Mouse (Mus musculus) intestine, embryonic 16.5 days (tissue): ENCODE measurements at regions not wholly inside any gene's neighbourhood (a gene's known extent, or its start where the extent isn't known, plus 50 kb on each side); places are given as distances from the start of the nearest gene placed in this dataset.
"Not testable (repeated sequence)": the region's sequence is repeated elsewhere in the genome, so short reads cannot be mapped to it uniquely, and the experiment has no call there.

Experiments used
- ATAC-seq: fragments of 200-750 bp; cut with Nextera tagmentation; 2 replicates; pipeline ENCODE4 v1.8.0; 2017; ENCODE audit warnings: moderate TSS enrichment, moderate library complexity
- H3K27ac ChIP-seq: fragments of 300-500 bp; sonication (generic); 2 replicates; pipeline ENCODE4 v1.5.1; 2014; ENCODE audit warnings: mild to moderate bottlenecking, low read length
- H3K27me3 ChIP-seq: fragments of 300-500 bp; sonication (generic); replicated peaks from 2 replicates; pipeline ENCODE4 v1.6.1; 2014; ENCODE audit warnings: low read length, control low read depth, mixed read lengths; ENCODE audit not compliant: control insufficient read depth, insufficient read depth
- H3K36me3 ChIP-seq: fragments of 300-500 bp; sonication (generic); 2 replicates; pipeline ENCODE4 v1.6.1; 2014; ENCODE audit warnings: low read length, control low read depth; ENCODE audit not compliant: control insufficient read depth, insufficient read depth
- H3K4me1 ChIP-seq: fragments of 300-500 bp; sonication (generic); 2 replicates; pipeline ENCODE4 v1.6.1; 2014; ENCODE audit warnings: low read length, control low read depth, mixed read lengths; ENCODE audit not compliant: control insufficient read depth, insufficient read depth
- H3K4me2 ChIP-seq: fragments of 300-500 bp; sonication (generic); 2 replicates; pipeline ENCODE4 v1.6.1; 2014; ENCODE audit warnings: low read depth, low read length, control low read depth
- H3K4me3 ChIP-seq: fragments of 300-500 bp; sonication (generic); 2 replicates; pipeline ENCODE4 v1.5.1; 2014; ENCODE audit warnings: mild to moderate bottlenecking, low read length
- H3K9ac ChIP-seq: fragments of 300-500 bp; sonication (generic); 2 replicates; pipeline ENCODE4 v1.6.1; 2014; ENCODE audit warnings: low read depth, low read length
- H3K9me3 ChIP-seq: fragments of 300-500 bp; sonication (generic); 2 replicates; pipeline ENCODE4 v1.6.1; 2016; ENCODE audit warnings: low read length, control low read depth; ENCODE audit not compliant: control insufficient read depth
- WGBS: fragments of 180-500 bp; shearing (Covaris S2); extraction: QIAGEN DNeasy Blood & Tissue Kit; methylation state at CpG from one replicate; pipeline ENCODE4 v1.1.7; 2014; 5-methylcytosine and 5-hydroxymethylcytosine counted together

DNA sequence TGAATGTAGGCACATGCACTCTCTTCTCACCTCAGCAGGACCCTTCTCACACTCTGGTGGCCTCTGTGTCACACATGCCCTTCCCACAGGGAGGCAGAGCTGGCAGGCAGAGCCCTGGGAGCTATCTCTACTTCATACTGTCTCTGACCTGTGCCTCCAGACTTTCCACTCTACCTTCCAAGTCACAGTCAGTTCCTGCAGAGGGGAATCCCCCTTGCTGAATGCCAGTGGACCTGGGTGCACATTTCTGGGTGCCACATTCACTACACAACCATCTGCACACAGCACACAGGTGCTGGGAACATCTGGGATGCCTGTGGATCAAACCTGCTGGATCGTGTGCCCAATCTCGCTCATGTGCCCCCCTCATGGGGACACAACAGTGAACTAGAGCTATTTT is 138.9 kb upstream of the 1700056E22Rik start:
- H3K36me3 ChIP-seq: no peaks in the 10 kb centered on the region
- no peak overlapping the region for H3K4me3 ChIP-seq
- 90% methylated on average over 2 of the region's 2 CpGs for WGBS
- H3K4me1 ChIP-seq: no peaks in the 10 kb centered on the region
- H3K27ac ChIP-seq: no peak overlapping the region
- ATAC-seq: no peak
- no peaks in the 10 kb centered on the region for H3K9me3 ChIP-seq
- H3K9ac ChIP-seq: no peak overlapping the region
- no peaks in the 10 kb centered on the region for H3K27me3 ChIP-seq
- no peak overlapping the region for H3K4me2 ChIP-seq

DNA sequence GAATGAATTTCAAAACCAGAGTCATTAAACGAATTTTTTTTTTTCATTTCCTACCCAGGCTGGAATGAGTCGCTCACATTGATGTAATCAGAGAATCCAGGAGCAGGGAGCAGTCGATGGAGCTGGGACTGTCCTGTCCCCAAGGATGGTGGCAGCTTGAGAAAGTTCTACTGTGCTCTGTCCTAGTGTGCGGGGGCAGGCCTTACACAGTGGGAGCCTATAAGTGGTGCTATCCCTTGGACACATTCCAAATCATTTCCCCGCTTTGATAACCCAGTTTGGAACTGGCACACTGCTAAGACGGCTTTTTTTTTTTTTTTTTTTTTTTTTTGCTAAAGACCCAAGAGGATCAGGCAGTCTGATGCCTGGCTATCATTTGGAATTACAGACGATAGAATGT is 137.5 kb upstream of the 1700056E22Rik start:
- H3K36me3 ChIP-seq: no peaks in the 10 kb centered on the region
- H3K27ac ChIP-seq: no peak overlapping the region
- no peaks in the 10 kb centered on the region for H3K4me1 ChIP-seq
- no peak for ATAC-seq
- no peak overlapping the region for H3K9ac ChIP-seq
- H3K4me3 ChIP-seq: no peak overlapping the region
- H3K27me3 ChIP-seq: no peaks in the 10 kb centered on the region
- no peak overlapping the region for H3K4me2 ChIP-seq
- no peaks in the 10 kb centered on the region for H3K9me3 ChIP-seq
- WGBS: 64% methylated on average over 7 of the region's 7 CpGs

DNA sequence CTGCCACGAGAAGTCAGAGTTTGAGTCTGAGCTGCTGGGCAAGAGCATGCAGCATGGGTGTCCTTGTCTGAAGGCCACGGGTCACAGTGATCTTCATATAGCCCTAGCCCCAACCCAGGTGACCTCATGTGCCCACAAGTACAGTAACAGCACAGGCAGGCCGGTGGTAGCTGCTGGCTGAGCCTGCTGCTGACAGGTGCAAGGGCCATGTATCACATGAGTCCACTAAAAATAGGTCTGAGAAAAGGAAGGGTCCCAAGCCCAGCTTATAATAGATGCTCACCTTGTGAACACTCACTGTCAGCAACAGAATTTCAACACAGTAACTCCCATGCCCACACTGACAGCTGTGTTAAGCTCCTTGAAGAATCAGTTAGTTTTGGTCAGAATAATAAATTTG is 136.8 kb upstream of the 1700056E22Rik start:
- no peak for ATAC-seq
- H3K9ac ChIP-seq: no peak overlapping the region
- H3K4me3 ChIP-seq: no peak overlapping the region
- no peak overlapping the region for H3K27ac ChIP-seq
- no peak overlapping the region for H3K4me2 ChIP-seq
- H3K9me3 ChIP-seq: no peaks in the 10 kb centered on the region
- no peaks in the 10 kb centered on the region for H3K36me3 ChIP-seq
- 73% methylated on average over 3 of the region's 3 CpGs for WGBS
- H3K4me1 ChIP-seq: no peaks in the 10 kb centered on the region
- no peaks in the 10 kb centered on the region for H3K27me3 ChIP-seq

DNA sequence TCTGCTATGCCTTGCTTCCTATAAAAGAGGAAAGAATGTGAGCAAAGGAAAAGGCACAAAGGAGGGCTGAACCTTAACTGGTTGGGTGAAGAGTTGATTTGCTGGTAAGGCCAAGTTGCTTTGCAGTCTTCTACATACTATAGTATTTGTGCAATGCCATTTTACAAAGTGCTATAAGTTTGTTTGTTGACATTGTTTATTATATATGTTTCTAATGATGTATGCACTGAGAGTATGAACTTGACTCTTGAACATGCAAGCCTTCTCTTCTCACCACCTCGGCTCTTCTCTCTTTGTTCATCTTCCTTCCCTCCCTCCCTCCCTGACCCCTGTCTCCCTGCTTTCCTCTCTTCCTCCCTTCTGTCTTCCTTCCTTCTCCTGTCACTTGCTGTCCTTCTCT is 135.9 kb upstream of the 1700056E22Rik start:
- 47% methylated on average over 1 of the region's 1 CpGs for WGBS
- H3K36me3 ChIP-seq: no peaks in the 10 kb centered on the region
- no peak for ATAC-seq
- H3K4me3 ChIP-seq: no peak overlapping the region
- no peak overlapping the region for H3K9ac ChIP-seq
- H3K9me3 ChIP-seq: no peaks in the 10 kb centered on the region
- H3K27me3 ChIP-seq: no peaks in the 10 kb centered on the region
- no peak overlapping the region for H3K27ac ChIP-seq
- no peak overlapping the region for H3K4me2 ChIP-seq
- H3K4me1 ChIP-seq: no peaks in the 10 kb centered on the region

DNA sequence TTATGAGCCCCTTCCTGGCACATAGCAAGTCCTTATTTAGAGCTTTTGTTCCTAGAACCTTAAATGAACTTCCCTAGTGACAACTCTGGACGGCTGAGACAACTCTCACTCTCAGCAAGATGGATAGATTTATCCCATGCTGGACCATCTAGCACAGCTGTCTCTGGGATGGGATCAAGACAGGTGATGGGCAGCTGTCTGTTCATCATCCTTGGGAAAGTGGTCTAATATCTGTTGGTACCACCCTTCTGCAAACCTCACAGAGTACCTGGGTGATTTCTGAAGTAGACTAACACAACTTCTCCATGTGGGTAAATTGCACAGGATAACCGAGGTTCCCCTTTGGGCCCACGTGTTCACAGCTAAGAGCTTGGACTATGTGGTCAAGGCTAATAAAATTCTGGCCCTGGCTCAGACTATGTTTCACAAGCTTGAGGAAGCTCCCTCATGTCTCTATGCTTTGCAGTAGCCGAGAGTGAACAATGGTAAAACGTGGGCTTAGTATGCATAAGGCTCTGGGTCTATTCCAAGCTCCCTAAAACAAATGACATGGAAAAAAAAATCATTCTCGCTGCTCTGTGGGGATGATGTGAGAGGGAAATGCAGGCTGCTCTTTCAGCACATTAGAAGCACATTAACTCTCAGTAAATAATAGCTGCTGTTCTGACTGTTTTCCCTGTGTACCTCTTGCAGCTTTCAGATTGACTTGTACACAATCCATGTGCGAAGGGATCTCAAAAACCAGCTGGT is 135.1 kb upstream of the 1700056E22Rik start:
- no peak overlapping the region for H3K27ac ChIP-seq
- H3K4me2 ChIP-seq: no peak overlapping the region
- no peaks in the 10 kb centered on the region for H3K36me3 ChIP-seq
- 58% methylated on average over 7 of the region's 7 CpGs for WGBS
- H3K4me3 ChIP-seq: no peak overlapping the region
- no peaks in the 10 kb centered on the region for H3K27me3 ChIP-seq
- no peaks in the 10 kb centered on the region for H3K9me3 ChIP-seq
- no peak for ATAC-seq
- no peaks in the 10 kb centered on the region for H3K4me1 ChIP-seq
- no peak overlapping the region for H3K9ac ChIP-seq

DNA sequence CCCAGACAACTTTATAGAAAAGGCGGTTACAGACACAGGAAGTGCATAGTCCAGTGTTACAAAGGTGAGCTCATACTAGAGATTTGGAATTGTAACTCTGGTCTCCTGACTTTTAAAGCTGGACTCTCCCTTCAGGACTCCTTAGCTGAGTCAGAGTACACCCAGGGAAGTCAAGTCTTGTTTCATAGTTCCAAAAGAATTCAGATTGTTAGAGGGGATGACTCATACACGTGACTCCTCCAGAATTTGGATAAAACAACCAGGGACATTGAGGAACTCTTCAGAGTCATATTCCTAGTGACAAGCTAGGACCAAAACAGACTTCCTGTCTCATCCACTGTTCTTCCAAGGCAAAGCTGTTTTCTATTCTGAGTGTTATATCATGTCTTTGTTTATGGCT is 132.8 kb upstream of the 1700056E22Rik start:
- Histone ChIP-seq H3K4me2 (no peak overlapping the region), H3K4me3 (no peak overlapping the region), H3K27me3 (no peaks in the 10 kb centered on the region), H3K9me3 (no peaks in the 10 kb centered on the region), H3K4me1 (no peaks in the 10 kb centered on the region), H3K9ac (no peak overlapping the region), H3K27ac (no peak overlapping the region), H3K36me3 (no peaks in the 10 kb centered on the region)
- 66% methylated on average over 2 of the region's 2 CpGs for WGBS
- no peak for ATAC-seq

DNA sequence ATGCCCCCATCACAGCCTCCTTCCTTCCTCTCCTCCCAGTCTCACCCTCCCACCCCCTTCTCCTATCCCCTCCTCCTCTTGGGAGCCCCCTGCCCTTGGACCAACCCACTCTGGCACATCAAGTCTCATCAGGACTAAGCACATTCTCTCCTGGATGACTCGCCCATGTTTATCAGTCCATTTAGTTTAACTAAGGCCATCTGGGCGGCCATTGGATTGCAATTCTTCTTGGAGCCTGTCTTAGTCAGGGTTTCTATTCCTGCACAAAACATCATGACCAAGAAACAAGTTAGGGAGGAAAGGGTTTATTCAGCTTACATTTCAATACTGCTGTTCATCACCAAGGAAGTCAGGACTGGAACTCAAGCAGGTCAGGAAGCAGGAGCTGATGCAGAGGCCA is 128.4 kb upstream of the 1700056E22Rik start:
- not testable (repeated sequence) for H3K9ac ChIP-seq, H3K4me3 ChIP-seq, H3K27me3 ChIP-seq, H3K9me3 ChIP-seq, H3K4me1 ChIP-seq, H3K4me2 ChIP-seq, H3K36me3 ChIP-seq, H3K27ac ChIP-seq, ATAC-seq
- WGBS: 80% methylated on average over 2 of the region's 2 CpGs

DNA sequence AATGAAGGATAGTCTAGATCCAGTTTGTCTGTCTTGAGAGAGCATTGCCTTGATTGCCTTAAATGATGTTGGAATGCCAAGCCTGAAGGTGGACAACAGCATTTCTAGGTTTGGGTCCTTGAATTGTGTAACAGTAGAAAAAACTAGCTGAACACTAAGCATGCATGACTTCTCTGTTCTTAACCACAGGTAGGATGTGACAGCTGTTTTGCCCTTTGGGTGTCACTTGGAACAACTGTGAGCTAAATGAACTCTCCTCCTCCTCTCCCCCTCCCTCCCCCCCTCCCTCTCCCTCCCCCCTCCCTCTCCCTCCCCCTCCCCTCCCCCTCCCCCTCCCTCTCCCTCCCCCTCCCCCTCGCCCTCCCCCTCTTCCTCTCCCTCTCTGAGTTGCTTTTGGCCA is 113.6 kb upstream of the 1700056E22Rik start:
- no peaks in the 10 kb centered on the region for H3K4me1 ChIP-seq
- no peak overlapping the region for H3K9ac ChIP-seq
- no peaks in the 10 kb centered on the region for H3K9me3 ChIP-seq
- no peak for ATAC-seq
- no CpG with 5 or more reads among the region's 1 CpGs for WGBS
- no peak overlapping the region for H3K27ac ChIP-seq
- no peak overlapping the region for H3K4me2 ChIP-seq
- H3K27me3 ChIP-seq: no peaks in the 10 kb centered on the region
- H3K36me3 ChIP-seq: no peaks in the 10 kb centered on the region
- no peak overlapping the region for H3K4me3 ChIP-seq

DNA sequence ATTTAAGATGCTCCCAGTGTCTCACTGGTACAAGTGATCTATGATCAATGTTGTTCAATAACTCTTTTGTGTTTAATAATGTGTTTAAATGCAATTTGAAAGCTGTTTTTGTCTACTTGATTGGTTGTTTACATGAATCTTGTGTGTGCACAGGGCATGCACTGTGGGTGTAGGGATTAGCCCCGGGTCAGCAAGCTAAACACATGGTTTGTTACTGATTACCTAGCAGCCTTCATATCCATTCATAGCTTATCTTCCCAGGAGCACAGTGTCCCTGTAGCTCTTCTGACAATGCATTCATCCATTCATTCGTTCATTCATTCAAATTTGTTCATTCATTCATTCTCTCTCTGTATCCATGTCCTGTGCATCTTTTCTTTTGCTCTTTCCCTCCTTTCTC is 108.9 kb upstream of the 1700056E22Rik start:
- 24% methylated on average over 2 of the region's 2 CpGs for WGBS
- Histone ChIP-seq H3K9me3 (no peaks in the 10 kb centered on the region), H3K27ac (no peak overlapping the region), H3K4me1 (no peaks in the 10 kb centered on the region), H3K9ac (no peak overlapping the region), H3K4me3 (no peak overlapping the region), H3K27me3 (no peaks in the 10 kb centered on the region), H3K4me2 (no peak overlapping the region), H3K36me3 (no peaks in the 10 kb centered on the region)
- ATAC-seq: no peak

DNA sequence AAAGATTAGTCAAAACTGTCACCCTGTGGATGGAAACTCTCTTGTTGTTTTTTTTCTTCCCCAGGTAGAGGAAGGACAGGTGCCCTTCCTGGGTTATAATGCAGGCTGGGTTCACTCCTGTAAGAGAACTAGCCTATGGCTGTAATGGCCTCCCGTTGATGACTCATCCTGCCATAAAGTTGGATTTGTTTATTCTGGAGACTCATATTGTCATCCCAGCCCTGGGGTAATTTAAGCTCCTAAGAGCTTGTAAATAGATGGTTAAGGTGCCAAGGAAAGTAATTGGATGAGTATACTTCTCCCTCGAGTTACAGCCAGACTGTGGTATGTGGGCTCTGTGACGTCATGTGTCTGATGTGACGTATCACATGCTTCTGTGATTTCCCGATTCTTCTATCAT is 106.4 kb upstream of the 1700056E22Rik start:
- Histone ChIP-seq H3K27ac (no peak overlapping the region), H3K4me3 (no peak overlapping the region), H3K9me3 (no peaks in the 10 kb centered on the region), H3K36me3 (no peaks in the 10 kb centered on the region), H3K4me1 (no peaks in the 10 kb centered on the region), H3K9ac (no peak overlapping the region), H3K27me3 (no peaks in the 10 kb centered on the region), H3K4me2 (no peak overlapping the region)
- WGBS: 48% methylated on average over 5 of the region's 5 CpGs
- peak; percentile 89 for ATAC-seq
